Mouse (Mus musculus) lung, adult 2 months (tissue): ENCODE measurements around the gene Csf2rb2. TPM values are rescaled to one million over a fixed set of nuclear protein-coding genes. Genes with fewer than 3 reads are reported as not detected.
"Not testable (repeated sequence)": the region's sequence is repeated elsewhere in the genome, so short reads cannot be mapped to it uniquely, and the experiment has no call there.

Experiments
- DNase-seq: peaks from one replicate; pipeline ENCODE4 v3.0.0; 2022
- H3K4me1 ChIP-seq: fragments of 200-500 bp; 2 replicates; pipeline ENCODE4 v1.6.1; 2011; ENCODE audit warnings: low read length; ENCODE audit not compliant: control insufficient read depth, insufficient read depth
- H3K4me3 ChIP-seq: fragments of 200-500 bp; replicated peaks from 2 replicates; pipeline ENCODE3; 2011; ENCODE audit warnings: low read depth, mild to moderate bottlenecking, control low read depth, low read length; ENCODE audit errors: extremely low read depth
- CTCF ChIP-seq: fragments of 200-500 bp; IDR thresholded peaks from 2 replicates; pipeline ENCODE4 v1.5.1; 2011; ENCODE audit warnings: mild to moderate bottlenecking, low read length, control low read depth; ENCODE audit not compliant: insufficient read depth
- POLR2A ChIP-seq: fragments of 200-500 bp; IDR thresholded peaks from 2 replicates; pipeline ENCODE4 v1.6.1; 2011; ENCODE audit warnings: low read depth, mild to moderate bottlenecking, control low read depth, low read length, borderline replicate concordance; ENCODE audit errors: extremely low read depth
- WGBS: fragments of 180-500 bp; shearing (Covaris S2); methylation state at CpG from one replicate; pipeline ENCODE4 v1.1.7; 2018; 5-methylcytosine and 5-hydroxymethylcytosine counted together
- polyA plus RNA-seq: library from polyadenylated mRNA; depleted of rRNA; stranded (reverse); fragments of >200 nt; gene quantifications from 2 replicates; pipeline ENCODE4 v1.2.3, GENCODE M21; 2012

Gene Csf2rb2
- polyA plus RNA-seq, 1 experiment = 9.5 TPM

DNA sequence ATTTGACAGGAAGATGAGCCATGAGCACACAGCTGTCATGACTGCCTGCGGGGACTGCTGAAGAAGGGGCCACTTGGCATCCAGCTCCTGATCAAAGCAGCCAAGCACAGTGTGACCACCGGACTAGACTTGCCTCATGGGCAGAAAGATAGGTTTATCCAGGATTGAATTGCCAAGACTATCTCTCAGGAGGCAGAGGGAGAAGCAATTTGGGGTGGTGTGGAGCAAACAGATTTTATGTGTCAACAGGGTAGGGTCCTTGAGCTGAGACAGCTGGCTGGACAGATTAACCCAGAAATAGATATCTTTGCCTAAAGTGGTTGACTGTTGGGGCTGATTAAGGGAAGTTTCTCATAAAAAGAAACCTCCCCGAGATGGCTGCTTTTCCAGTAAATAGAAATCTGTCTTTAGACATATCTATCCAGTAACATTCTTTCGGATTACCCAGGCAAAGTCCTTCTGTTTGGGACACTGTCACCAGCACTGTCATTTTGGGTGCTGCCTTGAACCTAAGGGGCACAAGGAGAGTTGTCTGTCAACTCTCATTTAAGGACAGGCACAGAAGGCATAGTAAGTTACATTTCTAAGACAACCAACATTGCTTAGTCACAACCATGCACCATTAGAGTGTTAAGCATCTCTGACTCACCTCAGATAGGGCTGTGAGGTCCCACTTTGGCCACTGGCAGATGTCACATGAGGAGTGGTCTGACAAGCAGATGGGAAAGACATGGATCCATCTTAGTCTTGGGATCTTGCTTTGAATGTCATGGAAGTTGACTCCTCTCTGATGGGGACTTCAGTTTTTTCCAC is 7.1 kb upstream of the Csf2rb2 start:
- not testable (repeated sequence) for H3K4me1 ChIP-seq, H3K4me3 ChIP-seq, DNase-seq
- WGBS = 43% methylated on average over 4 of the region's 4 CpGs

DNA sequence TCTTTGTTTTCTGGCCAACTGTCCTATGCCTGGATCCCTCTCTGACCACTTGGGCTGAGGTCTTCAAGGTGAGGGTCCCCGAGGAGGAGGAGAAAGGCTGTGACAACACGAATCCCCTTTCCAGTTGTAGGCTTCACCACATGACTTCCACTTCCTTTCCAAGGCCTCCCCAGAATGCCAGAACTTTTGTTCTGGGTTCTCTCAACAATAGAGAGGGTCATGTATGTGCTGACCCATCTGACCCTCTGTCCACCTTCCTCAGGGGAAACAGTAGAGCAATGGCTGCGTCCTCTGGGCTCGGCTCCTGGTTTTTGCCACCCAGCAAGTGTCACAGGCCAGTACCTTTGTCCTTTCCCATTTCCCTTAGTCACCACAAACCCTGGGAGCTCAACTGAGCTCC is 5.5 kb upstream of the Csf2rb2 start:
- TF ChIP-seq POLR2A (no peak), CTCF (no peak)
- H3K4me3 ChIP-seq = no peak overlapping the region
- WGBS = 65% methylated on average over 4 of the region's 4 CpGs
- DNase-seq = no peak
- H3K4me1 ChIP-seq = no peaks in the 10 kb centered on the region

DNA sequence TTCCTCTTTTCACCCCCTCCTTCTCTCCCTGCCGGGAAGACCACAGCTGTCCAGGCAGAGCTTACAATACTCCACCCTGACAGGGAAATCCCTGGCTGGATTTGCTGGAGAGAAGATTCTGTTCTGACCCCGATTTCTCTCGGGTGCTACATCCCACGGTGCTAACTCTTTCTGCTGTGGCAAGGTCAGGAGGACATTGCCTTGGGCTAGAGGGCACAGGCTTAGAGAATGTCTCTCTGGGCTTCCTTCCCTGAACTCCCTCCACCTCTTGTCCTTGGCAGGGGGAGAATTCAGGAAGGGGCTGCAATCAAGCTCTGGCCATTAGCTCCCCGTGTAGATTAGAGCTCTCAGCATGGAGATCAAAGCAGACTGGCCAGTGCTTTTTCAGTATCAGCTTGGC is 4.3 kb upstream of the Csf2rb2 start:
- no peak for DNase-seq
- H3K4me3 ChIP-seq = no peak overlapping the region
- WGBS = 25% methylated on average over 5 of the region's 5 CpGs
- H3K4me1 ChIP-seq = no peaks in the 10 kb centered on the region
- no peak for TF ChIP-seq CTCF

DNA sequence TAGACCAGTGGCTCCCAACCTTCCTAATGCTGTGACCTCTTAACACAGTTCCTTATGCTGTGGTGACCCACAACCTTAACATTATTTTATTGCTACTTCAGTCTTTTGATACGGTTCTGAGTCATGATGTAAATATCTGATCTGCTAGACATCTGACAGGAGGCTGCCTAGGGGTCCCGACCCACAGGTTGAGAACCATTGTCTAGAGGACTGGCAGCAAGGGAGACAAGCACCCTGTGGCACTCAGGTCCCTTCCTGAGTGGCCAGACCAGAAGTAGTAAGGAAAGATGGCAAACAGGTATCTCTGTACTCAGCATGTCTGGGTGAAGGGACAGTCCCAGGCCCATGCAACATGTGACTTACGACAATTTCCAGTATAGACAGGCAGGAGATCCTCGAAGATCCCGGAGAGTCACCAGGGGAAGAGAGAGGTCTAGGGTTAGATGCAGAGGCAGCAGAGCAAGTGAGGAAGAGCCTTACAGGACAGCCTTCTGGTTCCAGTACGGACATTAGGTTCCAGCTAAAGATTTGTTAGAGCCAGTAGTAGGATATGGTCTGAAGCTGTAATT is 1.8 kb downstream of the Csf2rb2 start:
- no peak for TF ChIP-seq POLR2A
- TF ChIP-seq CTCF = no peak
- WGBS = 81% methylated on average over 6 of the region's 6 CpGs
- H3K4me3 ChIP-seq = no peak overlapping the region

DNA sequence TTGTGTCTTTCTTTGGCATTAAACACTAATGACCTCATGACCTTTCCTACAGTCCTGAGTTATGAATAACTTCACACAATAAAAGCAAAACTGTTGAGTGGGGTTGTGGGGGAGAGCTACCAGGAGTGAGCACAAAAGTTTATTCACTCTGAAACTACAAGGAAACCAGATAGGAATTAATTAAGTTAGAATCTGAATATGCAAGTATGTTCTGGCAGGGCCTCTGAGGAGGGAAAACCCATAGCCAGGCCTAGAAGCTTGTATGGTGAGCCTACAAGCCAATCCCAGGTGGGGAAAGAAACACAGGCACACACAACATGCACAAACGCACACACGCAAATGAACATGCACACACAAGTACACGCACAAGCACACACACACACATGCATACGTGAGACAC is 2.8 kb downstream of the Csf2rb2 start:
- Histone ChIP-seq H3K4me3 (no peak overlapping the region), H3K4me1 (no peaks in the 10 kb centered on the region)
- DNase-seq = no peak
- 97% methylated on average over 4 of the region's 4 CpGs for WGBS
- TF ChIP-seq POLR2A = no peak
- TF ChIP-seq CTCF = no peak

More for the DNA sequence above, 1.8 kb downstream of the Csf2rb2 start:
- H3K4me1 ChIP-seq = no peaks in the 10 kb centered on the region
- DNase-seq = no peak

DNA sequence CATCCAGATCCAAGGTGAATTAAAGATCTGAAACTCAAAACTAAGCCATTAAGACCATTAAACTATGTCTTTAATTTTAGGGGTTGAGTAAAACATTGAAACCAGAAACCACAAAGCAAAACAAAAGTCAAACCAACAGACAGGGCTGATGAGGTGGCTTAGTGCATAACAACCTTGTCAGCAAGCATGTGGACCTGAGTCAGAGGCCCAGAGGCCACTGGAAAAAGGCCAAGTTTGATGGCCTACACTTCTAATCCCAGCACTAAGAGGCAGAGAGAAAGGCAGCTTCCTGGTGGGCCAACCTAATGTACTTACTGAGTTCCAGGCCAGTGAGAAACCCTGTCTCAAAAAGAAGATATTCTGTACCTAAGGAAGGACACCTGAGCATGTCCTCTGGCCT is 4.7 kb downstream of the Csf2rb2 start:
- Histone ChIP-seq H3K4me3 (no peak overlapping the region), H3K4me1 (no peaks in the 10 kb centered on the region)
- TF ChIP-seq POLR2A (no peak), CTCF (no peak)
- DNase-seq = no peak

DNA sequence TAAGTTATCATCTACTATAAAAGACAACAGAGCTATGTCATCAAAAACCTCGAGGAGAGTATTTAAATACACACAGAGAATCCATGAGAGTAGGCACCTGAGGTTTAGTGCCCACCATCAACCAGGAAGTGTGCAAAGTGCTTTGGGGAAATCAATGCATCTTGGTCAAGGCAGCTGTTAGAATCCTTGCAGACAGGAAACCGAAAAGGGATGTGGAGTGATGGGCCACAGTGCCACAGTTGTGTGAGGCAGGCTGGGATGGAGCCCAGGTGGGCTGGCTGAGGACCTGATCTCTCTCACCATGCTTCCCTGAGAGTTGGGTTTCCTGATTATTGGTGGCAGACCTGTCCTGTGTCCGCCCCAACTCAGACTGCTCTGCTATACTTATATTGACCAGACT is 5.9 kb downstream of the Csf2rb2 start:
- no peak for DNase-seq
- WGBS = 70% methylated on average over 3 of the region's 3 CpGs
- Histone ChIP-seq H3K4me1 (no peaks in the 10 kb centered on the region), H3K4me3 (no peak overlapping the region)
- no peak for TF ChIP-seq CTCF
- no peak for TF ChIP-seq POLR2A

DNA sequence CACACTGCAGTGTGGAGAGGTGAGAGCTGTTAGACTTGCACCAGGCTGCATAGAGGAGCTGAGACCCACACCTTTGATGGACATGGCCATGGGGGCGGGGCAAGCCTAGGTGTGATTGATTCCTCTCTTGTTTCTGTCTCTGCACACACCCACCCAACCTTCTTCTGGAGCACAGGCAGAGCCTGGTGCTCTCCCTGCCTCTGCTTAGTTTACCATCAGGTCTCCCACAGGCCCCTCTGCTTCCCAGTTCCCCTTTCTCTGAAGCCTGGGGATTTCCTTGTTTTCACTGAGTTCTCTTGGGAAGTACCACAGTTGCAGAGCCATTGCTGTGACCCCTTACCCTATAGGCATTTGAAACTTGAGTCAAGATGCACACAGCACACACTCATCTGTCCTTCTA is 7.0 kb downstream of the Csf2rb2 start:
- WGBS = 83% methylated on average over 1 of the region's 1 CpGs
- Histone ChIP-seq H3K4me1 (no peaks in the 10 kb centered on the region), H3K4me3 (no peak overlapping the region)
- no peak for DNase-seq
- no peak for TF ChIP-seq CTCF
- no peak for TF ChIP-seq POLR2A

DNA sequence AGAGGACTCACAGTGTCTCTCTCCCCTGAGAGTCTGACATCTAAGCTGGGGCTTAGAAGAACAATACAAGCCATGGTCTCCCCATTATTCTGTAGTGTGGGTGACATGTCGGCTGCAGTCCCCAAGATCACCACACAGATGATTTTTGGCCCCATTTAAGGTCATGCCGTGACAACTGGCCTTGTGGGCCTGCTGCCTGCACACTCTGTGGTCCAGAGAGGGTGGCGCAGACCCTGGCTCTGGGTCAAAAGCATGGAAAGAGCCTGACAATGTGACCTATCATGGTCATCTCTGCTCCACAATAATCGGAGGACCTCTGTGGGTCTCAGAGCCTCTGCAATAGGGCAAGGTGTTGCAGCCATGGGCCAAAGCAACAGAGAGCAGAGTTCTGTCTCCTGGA is 11.8 kb downstream of the Csf2rb2 start:
- no peak overlapping the region for H3K4me3 ChIP-seq
- no peaks in the 10 kb centered on the region for H3K4me1 ChIP-seq
- WGBS = 79% methylated on average over 4 of the region's 4 CpGs
- no peak for TF ChIP-seq CTCF
- DNase-seq = no peak

DNA sequence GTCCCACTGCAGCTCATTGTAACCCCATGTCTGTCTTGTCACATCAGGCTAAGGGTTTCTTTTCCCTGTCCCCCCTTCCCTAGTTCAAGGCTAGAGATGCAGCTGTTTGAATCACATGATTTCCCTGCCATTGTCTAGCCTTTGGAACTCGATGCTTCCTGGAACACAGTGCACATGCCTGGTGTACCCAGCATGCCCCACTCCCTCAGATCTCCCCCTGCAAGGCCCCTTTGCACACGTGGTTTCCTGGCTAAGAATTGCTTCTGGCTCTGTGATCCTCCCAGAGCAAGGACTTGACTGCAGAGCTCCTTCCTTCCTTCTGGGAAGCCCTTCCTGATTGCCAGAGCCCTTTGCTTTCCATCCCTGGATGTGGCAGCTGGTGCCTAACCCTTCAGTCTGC is 12.3 kb downstream of the Csf2rb2 start:
- DNase-seq, H3K4me3 ChIP-seq, H3K4me1 ChIP-seq: not testable (repeated sequence)
- 3% methylated on average over 2 of the region's 2 CpGs for WGBS

DNA sequence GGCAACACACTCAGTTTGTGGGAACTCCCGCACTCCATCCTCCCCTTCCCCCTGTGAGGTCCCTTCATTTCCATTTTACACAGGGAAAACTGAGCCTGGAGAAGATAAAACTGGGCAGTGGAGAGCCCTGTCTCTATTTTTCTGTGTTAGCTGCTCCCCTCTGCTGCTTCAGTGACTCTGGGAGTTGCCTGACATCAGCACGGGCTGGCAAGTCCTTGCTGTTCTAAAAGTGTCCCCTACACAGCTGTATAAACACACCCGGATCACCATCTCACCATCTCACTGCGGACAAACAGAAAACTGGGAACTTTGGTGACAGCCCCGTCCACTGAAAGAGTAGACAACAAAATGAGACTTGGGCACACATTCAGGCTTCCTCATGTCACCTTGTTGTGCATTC is 15.7 kb downstream of the Csf2rb2 start:
- DNase-seq, H3K4me3 ChIP-seq, H3K4me1 ChIP-seq: not testable (repeated sequence)
- 43% methylated on average over 5 of the region's 5 CpGs for WGBS
